Mouse (Mus musculus): Measurements from ENCODE around the gene Neurl4.
A peak's percentile ranks its signal among the peaks of the same experiment; 100 is the strongest.

Gene Neurl4

DNA sequence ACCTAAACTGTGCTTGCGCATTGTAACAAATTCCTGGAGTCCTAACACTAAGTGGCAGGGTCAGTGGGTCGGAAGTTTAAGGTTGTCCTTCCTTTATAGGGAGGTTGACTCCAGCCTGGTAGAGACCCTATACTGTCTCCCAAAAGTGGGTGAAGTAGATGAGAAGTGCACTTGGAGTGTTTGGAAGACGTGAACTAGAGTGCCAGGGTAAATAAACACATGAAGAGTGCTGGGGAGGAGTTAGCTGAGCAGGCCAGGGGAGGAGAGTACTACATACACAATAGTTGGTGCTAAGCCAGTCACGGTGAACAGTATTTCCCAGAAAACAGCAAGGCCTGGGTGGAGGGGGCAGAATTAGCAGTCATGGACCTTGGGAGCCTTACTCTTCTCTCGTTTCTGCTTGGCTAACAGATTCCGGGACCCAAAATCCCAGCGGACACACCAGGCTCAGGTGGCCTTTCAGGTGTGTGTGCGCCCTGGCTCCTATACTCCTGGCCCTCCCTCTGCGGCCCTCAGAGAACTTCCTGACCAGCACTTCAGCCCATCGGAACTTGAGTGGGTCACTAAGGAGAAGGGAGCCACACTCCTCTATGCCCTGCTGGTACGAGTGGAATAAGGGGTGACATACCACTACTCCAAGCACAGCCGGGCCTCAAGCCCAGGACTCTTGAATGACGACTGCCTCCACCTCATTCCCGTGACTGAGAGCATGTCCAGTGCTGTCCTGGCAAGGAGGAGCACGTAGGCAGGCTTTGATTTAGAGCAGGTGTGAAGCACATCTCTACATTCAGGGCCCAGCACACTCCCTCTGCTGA lies 12.1 kb downstream of the Neurl4 start:
- DNase-seq (ENCODE audit: inconsistent age in 2 of 2, low spot score in 1 of 2): peak in 1 of 2 experiments; percentile 58

DNA sequence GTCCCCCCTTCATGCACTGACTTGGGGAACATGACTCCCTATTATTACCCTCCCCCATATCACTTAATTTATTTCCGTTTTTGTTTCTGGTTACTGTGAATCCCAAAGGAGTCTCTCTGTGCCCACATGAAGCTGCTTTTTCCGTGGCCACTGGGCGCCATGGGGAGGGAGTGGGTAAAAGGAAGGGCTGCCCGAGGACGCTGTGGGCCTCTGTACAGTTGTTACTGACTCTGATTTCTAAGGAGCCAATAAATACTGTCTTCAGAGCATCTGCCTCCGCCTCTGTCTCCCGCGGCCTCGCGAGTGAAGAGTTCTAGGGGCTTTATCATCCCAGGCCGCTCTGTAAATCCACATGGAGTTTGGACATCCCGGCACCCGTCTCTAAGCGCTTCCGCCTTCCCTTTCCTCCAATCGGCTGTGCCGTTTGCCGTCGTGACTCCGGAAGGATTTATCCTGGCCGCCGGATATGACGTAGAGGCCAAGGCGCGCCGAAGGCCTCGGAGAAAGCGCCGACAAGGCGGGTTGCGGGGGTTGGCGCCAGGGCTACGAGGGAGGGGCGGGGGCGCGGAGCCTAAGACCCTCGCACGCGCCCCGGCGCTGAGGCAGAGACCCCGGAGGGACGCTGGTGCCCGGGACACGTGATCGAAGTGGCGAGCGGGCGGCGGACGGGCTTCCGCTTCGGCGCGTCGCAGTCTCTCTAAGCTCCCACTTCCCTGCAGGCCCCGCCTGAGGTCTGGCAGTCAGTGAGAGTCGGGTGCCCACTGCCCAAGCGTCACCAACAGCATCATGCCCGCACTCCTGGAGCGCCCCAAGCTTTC lies 12.9 kb downstream of the Neurl4 start, which contains the start of gene Gps2:
TSS of gene Gps2 (plus strand) at position 335 of the 818 bp plus-strand sequence.
- DNase-seq (ENCODE audit: inconsistent age in 2 of 2, low spot score in 1 of 2): peak; percentile 94 to 98

DNA sequence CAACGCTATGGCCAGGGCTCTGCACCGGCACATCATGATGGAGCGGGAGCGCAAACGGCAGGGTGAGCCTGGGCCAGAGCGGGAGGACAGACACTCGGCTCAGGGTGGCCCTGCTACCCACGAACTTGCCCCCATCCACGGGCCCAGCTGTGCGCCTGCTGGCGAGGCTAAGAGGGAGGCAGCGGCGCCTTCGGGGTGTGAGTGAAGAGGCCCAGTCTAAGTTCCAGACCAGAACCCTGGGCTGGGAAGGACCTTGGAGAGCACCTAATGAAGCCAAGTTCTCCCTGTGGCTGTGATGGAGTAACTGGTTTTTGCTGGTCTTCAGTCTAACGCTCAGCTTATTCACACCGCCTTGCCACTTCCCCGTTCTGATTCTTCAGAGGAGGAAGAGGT lies 13.5 kb downstream of the Neurl4 start:
- no peak for DNase-seq (ENCODE audit: inconsistent age in 2 of 2, low spot score in 1 of 2)

- peak in 1 of 2 experiments; percentile 45 for DNase-seq (ENCODE audit: inconsistent age in 2 of 2, low spot score in 1 of 2)
Measured at GRCm38 (mm10) chr11:69914917-69915430, 14.1 kb downstream of the Neurl4 start.

DNA sequence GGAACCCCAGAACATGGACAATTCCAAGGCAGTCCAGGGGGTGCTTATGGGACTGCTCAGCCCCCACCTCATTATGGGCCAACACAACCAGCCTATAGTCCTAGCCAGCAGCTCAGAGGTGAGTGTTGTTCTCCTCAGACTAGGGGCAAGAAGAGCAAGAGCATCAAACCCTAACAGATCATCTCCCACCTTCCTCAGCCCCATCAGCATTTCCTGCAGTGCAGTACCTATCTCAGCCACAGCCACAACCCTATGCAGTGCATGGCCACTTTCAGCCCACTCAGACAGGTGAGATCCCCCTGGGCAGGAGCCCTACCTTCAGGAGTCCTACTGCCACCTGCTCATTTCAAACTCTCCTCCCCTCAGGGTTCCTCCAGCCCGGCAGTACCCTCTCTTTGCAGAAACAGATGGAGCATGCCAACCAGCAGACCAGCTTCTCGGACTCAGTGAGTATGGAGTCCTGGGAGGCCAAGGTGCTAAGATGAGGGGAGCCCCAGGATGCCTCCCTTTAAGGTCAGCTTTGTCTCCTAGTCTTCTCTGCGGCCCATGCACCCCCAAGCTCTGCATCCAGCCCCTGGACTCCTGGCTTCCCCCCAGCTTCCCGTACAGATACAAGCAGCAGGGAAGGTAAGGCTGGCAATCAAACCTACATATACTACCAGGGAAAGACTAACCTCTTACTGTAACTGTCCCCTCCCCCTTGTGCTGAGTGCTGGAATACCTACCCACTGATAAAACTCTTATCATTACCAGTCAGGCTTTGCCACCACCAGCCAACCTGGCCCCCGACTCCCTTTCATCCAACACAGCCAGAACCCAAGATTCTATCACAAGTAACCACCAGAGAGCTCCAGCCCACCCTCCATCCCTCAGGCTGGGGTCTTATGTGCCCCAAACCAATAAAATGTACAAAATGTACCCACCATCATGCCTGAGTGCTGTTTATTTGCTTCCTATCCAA lies 15.1 kb downstream of the Neurl4 start:
- peak in 1 of 2 experiments; percentile 45 for DNase-seq (ENCODE audit: inconsistent age in 2 of 2, low spot score in 1 of 2)

- peak in 1 of 2 experiments; percentile 39 for DNase-seq (ENCODE audit: inconsistent age in 2 of 2, low spot score in 1 of 2)
Measured at GRCm38 (mm10) chr11:69916652-69917378, 15.9 kb downstream of the Neurl4 start.

GRCm38 (mm10) chr11:69917379-69917948 lies 16.6 kb downstream of the Neurl4 start:
- peak in 1 of 2 experiments; percentile 32 for DNase-seq (ENCODE audit: inconsistent age in 2 of 2, low spot score in 1 of 2)

GRCm38 (mm10) chr11:69918118-69918517 lies 17.2 kb downstream of the Neurl4 start:
- peak in 1 of 2 experiments; percentile 36 for DNase-seq (ENCODE audit: inconsistent age in 2 of 2, low spot score in 1 of 2)

GRCm38 (mm10) chr11:69919053-69919452 lies 18.2 kb downstream of the Neurl4 start:
- peak in 1 of 2 experiments; percentile 61 for DNase-seq (ENCODE audit: inconsistent age in 2 of 2, low spot score in 1 of 2)

DNA sequence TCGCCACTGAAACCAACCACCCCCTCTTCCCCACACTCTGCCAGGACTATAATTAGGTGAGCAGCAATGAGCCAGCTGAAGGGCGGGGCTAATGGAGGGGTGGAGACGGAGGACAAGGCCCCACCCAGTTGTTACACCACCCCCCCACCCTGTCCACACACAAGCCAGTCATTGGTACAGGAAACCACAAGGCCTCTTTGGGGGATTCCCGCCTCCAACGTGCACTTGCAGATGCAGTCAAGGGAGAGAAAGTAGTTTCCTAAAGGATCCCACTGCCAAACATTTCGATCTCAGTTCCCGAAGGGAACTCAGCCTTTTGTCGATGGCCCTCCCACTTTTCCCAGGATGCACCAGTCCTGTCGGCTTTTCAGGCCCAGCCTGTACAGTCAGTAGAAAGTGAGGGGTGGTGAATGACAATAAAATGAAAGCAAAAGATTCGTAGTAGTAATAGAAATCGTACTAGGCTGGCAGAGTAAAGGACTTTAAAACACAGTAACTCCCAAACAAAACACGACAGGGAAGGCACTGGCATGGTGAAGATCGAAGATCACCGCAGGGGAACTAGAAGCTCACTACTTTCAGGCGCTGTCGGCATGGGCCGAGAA lies 18.9 kb downstream of the Neurl4 start:
- peak; percentile 86 to 94 for DNase-seq (ENCODE audit: inconsistent age in 2 of 2, low spot score in 1 of 2)

DNA sequence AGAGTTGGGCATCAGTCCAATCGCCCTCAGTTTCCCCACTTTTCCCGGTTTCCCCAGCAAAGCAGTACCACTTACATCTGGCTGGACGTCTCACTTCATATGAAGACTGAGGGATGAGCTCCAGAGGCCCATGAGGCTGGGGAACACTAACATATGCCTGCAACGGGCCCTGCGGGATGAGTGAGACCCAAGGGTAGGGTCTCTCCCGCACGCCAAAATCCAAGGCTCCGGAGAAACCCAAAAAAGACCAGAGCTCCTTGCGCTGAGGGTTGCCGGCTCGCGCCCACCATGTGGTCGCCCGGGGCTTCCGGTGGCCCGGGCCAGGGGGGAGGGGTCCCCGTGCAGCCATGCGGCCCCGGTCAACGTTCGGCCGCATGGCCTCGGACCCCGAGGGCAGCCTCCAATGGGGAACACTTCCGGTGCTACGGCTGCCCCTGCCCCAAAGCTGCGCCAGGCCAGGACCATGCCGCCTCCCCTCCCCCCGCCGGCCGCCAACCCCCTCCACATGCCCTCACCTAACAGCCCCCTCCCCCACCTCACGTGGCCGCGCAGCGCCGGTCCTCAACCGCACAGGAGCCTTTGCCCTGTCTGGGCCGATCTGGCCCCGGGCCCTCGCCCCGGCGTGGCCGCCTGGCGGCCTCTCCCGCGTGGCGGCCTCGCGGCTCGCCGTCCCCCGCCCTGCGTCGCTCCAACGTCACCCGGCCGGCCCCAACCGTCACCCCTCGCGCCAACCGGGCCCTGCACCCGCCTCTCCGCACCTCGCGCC lies 19.6 kb downstream of the Neurl4 start:
- peak in 1 of 2 experiments; percentile 66 for DNase-seq (ENCODE audit: inconsistent age in 2 of 2, low spot score in 1 of 2)

DNA sequence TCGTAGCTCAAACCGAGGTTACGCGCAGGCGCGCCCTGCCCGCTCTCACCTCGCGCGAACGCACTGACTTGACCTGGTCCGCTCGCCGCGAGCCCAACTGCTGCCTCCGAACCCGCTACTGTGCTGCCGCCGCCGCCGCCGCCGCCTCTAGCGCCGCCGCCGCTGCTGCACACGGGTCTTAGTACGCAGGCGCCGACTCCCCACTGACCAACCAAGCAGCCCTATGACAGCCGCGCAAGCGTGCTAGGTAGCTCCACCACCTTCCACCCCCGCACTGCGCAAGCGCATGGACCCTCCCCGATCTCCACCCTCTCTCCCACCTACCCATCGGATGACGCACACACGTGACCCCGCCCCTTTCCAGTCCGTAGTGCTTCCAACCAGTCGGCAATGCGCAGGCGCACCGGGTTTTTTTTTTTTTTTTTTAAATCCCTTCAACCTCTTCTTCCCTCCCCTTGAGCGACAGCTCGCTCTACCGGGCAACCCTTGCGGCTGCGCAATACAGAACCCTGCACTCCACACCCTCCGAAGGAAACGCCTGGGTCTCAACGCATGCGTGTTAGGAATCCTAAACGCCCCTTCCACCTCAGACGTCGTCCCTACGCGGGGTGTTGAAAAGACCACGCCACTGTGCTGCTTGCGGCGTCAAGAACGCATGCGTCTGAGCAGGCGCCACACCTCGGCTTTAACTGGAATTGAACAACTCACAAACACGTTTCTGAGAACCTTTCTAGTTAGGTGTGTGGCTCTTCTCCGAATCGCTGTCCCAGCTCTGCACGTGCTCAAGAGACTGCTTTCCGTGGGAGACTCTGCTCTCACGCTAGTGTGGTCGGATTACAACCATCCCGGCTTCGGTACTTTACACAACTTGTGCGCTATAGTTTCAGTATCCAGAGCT lies 20.5 kb downstream of the Neurl4 start, which contains the start of gene Eif5a:
TSS of gene Eif5a (minus strand) at position 845 of the 898 bp plus-strand sequence.
- DNase-seq (ENCODE audit: inconsistent age in 2 of 2, low spot score in 1 of 2): peak; percentile 100

DNA sequence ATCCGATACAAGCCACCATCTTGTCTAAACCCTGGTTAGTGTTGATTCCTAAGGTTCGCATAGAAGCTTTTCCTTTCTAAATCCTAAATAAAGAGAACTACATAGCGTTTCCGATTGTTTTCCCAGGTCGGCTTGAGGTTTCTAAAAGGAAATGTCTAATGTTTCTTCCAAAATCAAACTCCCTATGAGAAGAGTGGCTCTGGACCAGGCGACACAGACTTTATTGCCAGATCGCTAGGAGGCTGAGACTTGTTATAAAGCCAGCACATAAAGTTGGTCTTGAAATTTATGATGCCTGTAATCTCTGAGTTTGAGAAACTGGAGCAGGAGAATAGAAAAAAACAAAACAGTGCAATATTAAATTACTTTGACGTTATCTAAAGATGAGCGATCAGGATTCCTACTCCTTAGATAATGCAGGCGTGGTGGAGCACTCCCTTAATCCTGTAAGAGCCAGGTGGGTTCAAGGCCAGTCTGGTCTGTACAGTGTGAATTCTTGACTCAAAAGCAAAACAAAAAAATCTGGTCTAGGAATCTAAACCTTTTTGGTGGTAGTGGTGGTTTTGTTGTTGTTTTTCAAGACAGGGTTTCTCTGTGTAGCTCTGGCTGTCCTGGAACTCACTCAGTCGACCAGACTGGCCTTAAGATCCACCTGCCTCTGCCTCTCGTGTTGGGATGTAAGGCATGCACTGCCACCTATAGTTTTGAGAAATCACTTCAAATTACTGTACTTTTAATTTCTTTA lies 21.3 kb downstream of the Neurl4 start:
- DNase-seq (ENCODE audit: inconsistent age in 2 of 2, low spot score in 1 of 2): peak in 1 of 2 experiments; percentile 81

DNA sequence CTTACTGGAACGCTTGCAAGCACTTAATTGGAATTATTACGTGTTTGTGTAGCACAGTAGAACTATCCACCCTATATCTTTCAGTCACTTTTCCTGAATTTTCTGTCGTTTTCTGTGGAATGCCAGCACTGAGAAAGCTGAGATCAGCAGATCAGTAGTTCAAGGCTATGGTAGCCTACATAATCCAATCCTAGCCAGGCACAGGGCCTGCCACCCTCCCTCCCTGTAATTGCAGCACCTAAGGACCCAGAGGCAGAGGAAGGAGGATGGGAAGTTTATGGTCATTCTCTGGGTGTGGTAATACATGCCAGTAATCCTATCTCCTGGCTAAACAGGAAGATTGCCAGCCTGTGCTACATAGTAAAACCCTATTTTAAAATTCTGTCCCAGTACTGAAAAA lies 21.9 kb downstream of the Neurl4 start:
- DNase-seq (ENCODE audit: inconsistent age in 2 of 2, low spot score in 1 of 2): peak in 1 of 2 experiments; percentile 70

DNA sequence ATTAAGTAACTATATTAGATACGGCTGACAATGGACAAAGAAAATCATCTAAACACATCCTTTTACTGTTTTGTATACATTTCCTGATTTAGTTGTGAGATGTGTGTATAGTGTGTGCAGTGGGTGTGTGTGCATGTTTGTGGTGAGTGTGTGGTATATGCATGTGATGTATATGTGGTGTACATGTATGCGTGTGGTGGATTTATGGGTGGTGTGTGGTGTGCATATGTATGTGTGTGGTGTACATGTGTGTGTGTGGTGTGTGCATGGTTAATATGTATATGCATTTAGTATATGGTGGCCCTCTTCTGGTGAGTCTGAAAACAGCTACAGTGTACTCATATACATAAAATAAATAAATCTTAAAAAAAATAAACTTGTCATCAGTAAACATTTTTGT lies 26.6 kb downstream of the Neurl4 start:
- DNase-seq (ENCODE audit: inconsistent age in 2 of 2, low spot score in 1 of 2): no peak

DNA sequence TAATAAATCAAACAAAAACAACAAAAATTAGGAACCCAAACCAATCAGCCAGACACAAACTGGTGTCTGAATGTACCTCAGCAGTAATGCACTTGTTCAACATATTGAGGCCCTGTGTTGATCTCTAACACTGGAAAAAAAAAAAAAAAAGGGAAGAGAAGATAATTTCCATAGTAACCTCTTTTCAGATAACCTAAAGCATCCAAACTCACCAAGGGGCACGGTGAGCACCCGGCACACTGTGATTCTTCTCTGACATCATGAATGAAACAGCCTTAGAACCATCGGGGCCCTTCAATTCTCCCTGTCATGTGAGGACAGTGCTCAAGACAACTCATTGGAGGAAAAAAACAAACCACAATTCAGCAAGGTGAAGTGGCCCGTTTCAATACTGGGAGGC lies 28.8 kb downstream of the Neurl4 start:
- DNase-seq (ENCODE audit: inconsistent age in 2 of 2, low spot score in 1 of 2): no peak

All from adrenal gland, adult (tissue).